Mouse (Mus musculus): ENCODE measurements around the gene Ppip5k1.

Ppip5k1 gene

DNA sequence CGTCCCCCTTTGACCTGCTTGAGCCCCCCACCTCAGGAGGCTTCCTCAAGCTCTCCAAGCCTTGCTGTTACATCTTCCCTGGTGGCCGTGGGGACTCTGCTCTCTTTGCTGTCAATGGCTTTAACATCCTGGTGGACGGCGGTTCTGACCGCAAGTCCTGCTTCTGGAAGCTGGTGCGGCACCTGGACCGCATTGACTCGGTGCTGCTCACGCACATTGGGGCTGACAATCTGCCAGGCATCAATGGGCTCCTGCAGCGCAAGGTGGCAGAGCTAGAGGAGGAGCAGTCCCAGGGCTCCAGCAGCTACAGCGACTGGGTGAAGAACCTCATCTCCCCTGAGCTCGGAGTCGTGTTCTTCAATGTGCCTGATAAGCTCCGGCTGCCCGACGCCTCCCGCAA is 55.7 kb downstream of the Ppip5k1 start:
- no peak for DNase-seq (ENCODE audit: low read depth)

DNA sequence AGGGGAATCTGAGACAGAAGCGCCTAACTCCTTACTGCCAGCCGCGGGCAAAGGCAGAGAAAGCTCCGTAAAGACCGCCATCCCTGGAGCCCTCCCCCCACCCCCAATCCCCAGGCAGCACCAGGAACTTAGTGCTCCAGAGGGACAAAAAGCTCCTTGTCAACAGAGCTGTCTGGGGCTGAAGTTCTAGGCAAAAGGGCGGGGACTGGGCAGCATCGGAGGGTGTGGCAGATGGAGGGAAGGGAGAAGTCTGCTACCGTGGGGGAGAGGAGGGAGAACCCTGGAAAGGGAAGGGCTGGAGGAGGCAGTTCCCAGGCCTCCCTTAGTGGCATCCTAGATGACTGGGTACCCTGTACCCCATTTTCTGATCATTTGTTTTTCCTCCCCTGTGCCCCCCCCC is 57.1 kb downstream of the Ppip5k1 start:
- DNase-seq (ENCODE audit: low read depth) = no peak

DNA sequence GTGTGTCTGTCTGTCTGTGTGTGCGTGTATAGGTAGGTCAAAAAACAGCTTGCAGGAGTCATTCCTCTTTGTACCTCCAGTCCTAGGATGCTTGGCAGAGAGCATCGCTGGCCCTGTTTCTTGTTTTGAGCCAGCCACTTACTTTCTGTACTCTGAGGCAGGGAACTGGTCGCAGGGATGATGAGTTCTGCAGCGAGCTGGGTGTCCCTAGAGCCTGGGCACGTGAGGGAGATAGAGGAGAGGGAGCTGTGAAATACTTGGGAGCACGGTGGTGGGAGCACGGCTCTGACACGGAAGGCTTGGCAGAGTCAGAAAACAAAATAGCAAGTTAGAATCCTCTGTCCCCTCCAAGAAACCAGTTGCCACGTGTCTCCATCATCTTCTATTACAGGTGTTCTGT is 57.5 kb downstream of the Ppip5k1 start:
- DNase-seq (ENCODE audit: low read depth) = no peak

DNA sequence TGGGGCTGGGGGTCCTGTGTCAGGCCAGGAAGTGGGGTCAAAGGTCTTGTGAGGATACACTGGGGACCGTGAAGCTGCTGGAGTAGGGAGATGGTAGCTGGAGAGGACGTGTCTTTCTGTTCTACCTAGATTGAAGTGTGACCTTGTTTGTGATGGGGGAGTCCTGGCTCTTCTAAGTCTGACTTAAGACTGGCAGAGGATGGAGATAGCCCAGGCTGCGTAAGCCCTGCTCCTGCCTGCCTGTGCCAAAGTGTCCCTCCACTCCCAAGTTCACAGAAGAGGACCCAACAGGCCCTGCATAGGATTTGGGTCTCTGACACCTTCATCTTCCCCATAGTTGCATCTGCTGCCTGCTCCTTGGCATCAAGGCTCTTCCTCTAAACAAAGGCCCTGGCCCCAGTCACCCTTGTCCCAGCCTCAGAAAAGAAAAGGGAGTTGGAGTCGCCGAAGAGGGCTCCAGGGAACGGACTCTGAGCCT is 58.4 kb downstream of the Ppip5k1 start:
- no peak for DNase-seq (ENCODE audit: low read depth)

DNA sequence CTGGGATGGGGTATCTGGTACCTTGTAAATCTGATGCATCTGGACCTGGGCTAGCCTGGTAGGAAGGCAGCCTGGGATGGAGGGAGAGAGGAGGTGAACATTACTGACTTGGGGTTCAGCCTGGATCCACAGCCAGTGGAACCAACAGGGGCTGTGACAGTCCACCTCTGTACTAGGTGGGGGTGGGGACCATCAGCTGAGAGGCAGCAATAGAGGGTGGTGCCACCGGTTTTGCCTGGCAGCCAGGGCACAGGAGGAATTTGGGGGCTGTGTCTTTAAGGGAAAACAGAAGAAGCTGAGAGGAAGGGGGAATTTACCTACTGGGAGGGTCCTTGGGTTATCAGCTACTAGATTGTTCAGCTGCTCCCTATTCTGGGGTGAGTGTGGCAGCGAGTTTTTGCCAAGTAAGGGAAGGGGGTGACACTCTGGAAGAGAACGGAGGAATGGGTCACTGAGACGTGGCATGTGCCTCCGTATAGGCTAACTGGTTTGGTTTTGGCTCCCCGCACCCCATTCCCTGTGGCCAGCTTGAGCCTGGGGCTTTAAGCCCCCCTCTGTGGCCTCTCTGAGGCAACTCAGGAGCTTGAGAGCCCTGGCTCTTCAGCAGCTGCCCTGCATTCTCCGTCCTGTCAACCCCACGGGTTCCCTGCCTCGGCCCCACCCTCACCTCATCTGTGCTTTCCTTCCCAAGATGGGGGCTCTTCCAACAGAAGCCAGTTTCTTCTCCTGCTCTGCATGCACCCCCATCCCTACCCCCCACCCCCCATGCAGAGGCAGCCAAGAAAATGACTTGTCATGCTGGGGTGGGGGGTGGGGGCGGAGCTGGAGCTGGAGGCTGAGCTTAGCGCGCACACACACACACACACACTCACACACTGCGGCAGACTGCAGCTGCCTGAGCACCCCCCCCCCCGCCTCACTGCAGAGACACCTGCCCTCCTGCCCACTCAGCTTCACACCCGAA is 59.3 kb downstream of the Ppip5k1 start:
- DNase-seq (ENCODE audit: low read depth) = peak; percentile 52

DNA sequence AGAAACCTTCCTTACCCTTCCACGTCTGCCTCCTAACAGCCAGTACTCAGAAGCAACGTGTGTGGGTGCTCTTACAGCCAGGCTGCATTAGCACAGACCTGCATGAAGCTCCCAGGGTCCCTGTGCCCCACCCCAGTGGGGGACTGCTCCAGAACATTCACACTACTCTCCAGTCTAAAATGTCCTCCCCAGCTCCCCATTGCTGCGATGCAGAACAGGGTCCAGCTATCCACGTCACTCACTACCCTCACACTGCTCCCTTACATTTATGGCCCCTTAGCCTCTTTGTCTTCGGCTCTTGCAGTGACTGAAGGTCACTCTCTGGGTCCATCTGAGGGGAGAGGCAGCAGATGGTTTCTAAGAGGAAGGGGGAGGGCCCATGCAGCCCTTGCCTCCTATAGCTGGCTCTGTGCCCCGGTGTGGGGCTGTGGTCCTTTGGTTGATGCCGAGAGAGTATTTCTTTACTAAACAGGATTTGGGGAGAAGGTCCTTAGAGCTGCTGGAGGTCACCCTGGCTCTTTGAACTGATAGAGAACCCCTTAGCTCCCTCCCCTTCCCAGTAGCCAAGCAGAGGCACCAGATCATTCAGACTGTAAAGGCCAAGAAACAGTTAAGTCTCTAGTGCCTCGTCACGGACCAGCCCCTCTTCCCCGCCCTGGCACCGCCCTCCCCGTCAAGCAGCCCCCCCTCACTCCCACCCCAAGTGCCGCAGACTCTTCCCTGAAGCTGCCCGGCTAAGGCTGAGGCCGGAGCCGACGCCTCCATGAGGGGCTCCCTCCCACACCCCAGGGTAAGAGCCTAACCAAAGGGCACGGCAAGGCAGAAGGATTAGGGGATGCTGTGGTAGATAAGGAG is 60.2 kb downstream of the Ppip5k1 start:
- DNase-seq (ENCODE audit: low read depth) = peak; percentile 65

DNA sequence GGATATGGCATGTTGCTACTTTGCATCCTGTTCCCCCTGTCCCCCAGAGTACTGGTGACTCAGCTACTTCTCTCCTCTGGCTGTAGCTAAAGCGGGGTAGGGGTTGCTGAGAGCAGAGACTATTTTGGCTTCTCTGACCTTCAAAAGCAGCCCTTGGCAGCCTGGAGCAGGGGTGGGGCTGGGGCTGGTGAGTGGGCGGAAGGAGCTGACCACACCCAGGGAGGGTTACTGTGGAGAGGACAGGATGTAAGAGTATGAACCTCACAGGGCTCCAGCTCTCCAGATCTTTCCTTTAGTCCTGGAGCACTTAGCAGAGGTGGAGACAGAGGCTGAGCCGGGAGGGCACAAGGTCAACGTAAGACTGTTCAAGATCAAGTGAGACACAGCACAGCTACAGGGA is 61.0 kb downstream of the Ppip5k1 start:
- peak; percentile 85 for DNase-seq (ENCODE audit: low read depth)

DNA sequence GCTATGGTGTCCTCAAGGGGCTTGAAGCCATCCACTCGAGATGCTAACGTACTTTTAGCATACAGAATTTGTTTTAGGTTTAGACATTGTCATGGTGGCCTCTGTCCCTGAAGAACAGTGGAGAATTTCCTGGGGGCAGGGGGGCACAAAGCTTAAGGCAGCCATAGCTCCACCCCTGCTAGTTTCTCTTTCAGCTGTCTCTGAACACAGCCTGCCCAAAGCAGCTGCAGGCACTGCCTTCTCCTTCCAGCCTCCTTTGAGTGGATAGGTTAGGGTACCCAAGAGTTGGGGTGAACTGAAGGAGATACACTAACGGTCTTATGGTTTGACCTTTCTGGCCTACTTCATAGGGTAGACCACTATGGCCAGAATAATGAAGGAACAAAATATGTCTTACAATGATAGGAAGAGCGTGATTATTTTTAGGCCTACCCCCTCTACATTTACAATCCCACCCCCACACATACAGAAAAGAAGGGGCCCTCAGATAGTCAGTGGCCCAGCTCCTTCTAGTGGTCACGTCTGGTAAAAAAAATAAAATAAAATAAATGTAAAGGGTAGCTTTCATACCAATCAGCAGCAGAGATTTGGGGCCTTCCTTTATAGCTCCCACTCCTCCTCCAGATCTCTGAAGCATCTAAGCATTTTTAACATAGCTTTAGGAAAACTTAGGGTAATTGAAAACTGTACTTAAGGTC is 62.7 kb downstream of the Ppip5k1 start:
- DNase-seq (ENCODE audit: low read depth) = no peak

DNA sequence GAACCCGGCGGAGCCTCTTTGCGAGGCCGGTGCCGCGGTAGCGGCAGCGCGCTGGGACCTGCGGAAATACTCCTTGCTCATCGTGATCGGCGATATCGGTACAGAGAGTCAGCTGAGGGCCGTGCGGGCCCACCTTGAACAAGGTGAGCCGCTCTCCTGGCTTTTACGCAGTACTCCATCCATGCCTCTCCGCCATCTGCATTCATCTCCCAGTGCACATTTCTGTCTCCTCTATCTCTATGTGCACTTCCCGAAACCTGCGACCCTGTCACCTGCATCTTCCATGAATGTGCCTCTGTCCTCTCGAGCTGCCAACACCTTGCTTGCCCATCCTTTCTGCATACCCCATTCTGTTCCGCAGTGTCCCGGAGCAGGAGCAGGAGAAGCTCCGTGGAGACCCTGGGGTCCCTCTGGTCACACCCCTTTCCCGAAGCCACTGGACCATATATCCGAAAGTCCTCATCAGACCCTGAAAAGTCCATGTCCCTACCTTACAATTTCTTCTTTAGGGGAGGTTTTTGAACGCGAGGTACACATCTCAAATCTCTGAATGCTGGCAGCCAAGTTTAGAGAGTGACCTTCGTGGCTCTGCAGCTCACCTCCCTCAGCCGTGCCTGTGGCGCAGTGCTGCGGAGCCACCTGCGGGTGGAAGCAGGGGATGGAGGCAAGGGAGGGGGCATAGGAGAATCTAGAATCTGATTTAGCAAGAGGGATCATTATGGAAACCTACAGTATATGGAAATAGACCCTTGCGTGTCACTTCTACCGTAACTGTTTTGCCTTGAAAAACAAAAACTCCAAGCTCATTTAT is 65.3 kb downstream of the Ppip5k1 start:
- no peak for DNase-seq (ENCODE audit: low read depth)

DNA sequence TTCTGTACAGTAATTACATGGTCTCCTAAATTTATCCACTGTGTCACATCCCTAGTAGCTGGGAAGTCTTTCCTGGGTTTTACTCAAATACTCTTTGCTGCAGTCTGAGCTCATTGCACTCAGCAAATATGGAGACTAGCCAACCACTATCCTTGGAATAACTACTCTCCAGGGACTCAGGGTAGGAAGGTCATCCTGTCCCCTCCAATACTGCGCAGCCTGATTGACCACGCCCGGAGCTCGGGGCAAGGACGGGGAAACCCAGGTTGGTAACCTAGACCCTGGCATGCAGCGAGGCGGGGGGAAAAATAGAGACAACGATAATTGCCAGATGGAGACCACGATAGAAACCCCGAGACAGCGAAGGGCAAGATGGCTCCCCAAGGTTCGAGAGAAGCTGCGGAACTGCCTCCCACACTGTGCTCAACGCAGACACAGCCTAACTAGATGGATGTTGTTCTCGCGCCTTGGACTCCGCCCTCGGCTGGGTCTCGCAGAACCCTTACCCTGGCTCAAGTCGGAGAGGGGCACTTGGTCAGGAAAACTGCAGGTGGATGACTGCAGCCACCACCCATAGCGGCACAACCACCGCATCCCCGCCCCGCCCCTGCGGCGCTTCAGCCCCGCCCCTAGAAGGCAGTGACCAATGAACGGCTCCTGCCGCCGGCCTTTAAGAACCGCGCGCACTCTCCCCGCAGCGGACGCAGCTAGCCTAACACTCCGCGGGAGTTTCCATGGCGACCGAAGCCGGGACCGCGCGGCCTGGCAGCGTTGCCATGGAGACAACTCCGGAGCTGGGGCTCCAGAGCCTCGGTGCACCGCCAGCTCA is 66.1 kb downstream of the Ppip5k1 start, which contains the start of gene Map1a:
Gene Map1a (plus strand): TSS at position 700 of the 829 bp plus-strand sequence.
- peak; percentile 54 for DNase-seq (ENCODE audit: low read depth)

DNA sequence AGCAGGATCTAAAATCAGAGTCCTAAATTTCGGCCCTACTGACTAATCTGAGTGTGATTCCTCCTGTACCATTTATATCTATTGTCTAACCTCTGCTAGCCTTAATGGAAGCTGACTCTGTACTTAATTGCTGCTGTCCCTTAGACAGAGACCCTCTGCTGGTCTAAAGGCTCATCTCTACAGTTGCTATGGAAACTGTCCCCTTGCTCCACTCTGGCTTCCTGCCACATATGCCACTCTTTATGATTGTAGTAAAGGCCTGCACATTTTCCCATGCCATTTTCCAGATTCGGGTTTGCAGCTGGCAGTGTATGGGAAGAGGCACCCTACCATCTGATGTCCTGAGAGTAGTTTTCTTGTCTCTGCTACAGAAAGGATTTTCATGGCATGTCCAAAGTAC is 67.3 kb downstream of the Ppip5k1 start:
- no peak for DNase-seq (ENCODE audit: low read depth)

DNA sequence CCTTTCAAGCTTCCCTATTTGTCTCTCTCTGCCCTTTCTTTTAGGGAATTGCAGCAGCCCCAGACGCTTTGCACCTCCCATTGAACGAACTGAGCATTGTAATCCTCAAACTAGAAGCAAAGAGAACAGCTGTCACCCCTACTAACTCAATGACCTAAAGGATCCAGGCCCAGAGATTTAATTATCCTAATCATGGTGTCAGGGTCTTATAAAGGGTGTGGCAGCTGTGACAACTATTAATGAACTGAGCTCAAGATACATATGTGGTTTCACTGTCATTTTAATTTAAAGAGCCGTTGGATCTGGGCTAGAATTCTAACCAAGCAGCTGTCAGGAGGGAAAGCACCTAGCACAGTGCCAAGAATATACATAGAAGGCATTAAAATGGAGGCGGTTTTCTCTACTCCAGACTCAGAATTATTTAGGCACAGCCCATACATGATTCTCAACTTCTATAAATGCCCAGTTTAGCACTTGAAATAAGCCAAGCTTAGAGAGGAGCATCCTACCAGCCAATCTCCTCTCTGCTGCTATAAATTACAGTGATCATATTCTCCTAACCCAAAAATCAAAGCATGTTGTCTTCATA is 83.2 kb downstream of the Ppip5k1 start:
- no peak for DNase-seq (ENCODE audit: low read depth)

DNA sequence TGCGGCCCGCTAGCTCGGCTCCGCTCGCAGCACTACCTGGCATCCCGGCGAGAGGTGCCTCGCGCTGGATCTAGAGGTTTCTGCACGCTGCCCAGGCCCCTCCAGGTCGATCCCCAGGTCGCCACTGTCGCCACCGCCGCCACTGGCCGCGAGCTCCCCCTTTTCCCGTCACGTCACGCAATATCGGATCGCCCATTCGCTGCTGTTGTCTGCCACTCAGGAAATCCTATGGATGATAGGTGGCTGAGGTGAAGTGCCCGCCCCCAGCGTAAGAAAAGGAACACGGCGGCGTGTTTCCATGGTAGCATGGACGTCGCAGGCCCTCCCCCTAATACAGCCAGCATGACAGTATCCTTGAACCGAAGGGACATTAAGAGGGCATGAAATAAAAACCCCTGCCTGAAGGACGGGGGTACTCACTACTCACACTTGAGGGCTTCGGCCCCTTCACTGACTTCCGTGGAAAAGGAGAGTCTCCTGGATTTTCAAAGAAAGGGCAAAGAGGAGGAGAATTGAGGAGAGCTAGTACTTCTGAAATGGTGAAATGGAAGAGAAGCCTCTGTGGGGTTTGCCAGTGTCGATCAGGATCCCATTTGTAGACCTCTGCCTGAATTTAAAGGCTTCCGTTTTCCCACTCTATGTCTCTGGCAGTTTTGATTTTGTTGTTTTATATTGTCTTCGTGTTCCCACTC is 83.8 kb downstream of the Ppip5k1 start, which contains the start of gene Trp53bp1:
Gene Trp53bp1 (minus strand): TSS at position 172 of the 692 bp plus-strand sequence.
- DNase-seq (ENCODE audit: low read depth) = peak; percentile 95

DNA sequence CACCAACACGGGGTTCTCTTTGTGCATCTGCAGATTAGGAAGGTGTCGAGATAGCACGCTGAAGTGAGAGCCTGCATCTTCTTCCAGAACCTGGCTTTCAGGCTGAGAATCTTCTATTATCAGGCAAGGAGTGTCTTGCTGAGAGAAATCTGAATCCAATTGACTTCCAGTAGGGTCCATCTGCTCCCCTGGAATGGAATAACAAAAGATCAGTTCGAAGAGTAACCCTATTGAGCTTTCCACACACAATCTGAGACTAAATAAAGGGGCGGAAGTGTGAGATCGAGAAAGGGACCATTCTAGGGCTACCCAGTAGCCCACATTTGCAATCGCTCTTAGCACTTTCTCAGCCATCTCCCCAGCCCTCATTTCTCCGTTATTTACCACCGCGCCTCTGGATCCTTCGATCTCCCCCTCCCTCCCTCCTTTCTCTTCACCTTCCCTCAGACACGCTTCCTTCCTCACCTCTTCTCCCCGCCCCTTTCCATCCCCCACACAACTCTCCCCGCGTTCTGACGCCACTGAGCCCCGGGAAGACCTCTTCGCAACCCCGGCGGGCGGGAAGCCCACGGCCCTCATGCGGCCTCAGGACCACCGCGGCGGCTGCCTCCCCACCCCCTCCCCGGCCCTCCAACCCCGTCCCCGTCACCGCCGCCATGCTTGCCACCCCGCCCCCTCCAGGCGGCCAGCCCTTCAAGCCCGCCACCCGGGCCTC is 84.5 kb downstream of the Ppip5k1 start:
- no peak for DNase-seq (ENCODE audit: low read depth)

DNA sequence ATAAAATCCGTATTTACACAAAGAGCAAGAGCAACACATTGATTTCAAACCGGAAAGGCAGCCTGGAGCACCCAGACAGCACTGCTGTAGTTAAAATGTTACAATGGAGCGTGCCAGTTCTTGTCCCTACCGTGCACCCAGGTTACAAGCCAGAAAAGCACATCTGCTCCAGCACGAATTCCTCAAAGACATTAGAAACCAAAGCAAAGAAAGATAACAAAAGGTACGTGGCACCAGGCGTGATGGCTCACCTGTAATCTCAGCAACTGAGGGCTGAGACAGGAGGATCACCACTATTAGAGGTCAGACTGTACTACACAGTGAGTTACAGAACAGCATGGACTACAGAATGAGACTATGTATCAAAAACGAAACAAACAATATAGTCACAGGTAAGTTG is 86.8 kb downstream of the Ppip5k1 start:
- no peak for DNase-seq (ENCODE audit: low read depth)

Measured in 416B (cell line).